Mouse (Mus musculus) kidney, adult 11 months (tissue): ENCODE results near the gene Pdx1.

Experiments
- DNase-seq: peaks from one replicate; pipeline ENCODE4 v3.0.0; 2022

The Pdx1 gene

DNA sequence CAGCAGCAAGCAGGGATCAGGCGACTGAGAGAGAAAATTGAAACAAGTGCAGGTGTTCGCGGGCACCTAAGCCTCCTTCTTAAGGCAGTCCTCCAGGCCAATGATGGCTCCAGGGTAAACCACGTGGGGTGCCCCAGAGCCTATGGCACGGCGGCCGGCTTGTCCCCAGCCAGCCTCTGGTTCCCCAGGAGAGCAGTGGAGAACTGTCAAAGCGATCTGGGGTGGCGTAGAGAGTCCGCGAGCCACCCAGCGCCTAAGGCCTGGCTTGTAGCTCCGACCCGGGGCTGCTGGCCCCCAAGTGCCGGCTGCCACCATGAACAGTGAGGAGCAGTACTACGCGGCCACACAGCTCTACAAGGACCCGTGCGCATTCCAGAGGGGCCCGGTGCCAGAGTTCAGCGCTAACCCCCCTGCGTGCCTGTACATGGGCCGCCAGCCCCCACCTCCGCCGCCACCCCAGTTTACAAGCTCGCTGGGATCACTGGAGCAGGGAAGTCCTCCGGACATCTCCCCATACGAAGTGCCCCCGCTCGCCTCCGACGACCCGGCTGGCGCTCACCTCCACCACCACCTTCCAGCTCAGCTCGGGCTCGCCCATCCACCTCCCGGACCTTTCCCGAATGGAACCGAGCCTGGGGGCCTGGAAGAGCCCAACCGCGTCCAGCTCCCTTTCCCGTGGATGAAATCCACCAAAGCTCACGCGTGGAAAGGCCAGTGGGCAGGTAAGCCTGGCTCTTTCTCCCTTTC, at the start of gene Pdx1:
Pdx1 (plus strand) TSS at position 34 of the 747 bp plus-strand sequence.
- DNase-seq = no peak

DNA sequence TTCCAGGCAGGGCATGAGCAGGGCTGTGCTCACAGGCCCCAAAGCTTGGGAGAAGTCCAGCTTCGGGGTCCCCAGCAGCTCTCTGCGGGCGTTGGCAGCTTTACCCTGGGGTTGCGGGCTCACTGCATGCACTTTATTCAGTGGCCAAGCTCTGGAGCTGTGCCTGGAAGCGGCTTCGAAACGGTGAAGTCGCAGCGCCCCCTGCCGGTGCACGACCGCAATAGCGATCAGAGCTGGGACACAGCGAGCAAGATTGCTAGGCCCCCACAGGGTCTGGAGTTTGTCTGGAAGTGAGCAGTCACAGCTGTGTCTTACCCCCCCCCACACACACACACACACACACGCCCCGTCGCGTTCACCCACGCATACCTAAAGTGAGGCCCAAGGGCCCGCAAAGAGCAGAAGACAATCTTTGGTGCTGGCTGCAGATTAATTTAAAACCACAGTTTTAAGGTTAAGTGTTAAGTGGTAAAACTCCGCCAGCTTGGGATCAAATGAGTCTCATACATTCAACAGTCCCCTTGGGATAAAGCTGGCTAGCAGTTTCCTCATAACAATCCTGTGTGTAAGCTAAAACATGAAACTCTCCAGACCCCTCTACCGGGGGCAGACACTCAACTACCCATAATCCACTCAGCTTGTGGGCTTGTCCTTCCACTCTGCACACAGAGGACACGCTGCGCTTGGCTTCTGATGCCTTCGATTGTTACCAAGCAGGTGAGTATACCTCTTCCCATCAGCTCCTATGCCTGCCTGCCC, 42.2 kb upstream of the Pdx1 start:
- DNase-seq = peak; percentile 59

DNA sequence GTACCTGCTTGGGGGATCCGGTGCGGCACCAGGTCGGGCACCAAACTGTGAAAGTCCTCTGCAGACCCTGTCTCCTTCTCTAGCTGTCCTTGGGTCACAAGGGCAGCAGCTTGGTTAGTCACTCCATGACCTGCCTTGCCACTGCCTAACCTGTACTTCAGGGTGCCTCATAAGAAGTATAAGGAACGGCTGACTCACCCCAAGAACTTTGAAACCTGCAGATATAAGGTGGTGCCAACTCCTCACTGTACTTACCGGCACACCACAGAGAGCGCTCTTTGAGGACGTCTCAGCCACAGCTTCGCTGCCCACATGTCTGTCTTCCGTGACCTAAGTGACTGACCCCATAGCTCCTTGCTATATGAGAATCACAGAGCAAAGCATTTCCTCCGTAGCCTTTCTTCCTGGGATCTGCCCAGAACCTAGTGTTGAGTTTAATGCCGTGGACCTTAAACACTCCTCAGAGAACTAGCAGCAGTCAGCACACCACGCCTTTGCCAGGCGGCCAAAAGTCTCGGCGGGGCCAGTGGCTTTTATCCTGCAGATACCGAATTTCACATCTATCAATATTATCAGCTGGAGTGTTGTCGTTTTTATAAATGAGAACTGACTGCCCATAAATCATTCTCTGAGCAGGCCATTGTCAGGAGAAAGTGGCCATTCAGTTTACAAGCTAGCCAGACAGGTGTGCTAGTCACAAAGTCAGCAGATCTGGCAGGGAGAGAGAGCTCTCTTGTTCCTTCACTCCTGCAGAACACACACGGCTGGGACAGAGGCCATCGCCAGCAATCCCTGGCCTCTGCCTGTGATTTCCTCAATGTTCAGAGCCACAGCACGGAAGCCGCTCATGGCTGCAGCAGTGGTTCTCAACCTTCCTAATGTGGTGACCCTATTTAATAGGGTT, 34.1 kb upstream of the Pdx1 start:
- DNase-seq = no peak

DNA sequence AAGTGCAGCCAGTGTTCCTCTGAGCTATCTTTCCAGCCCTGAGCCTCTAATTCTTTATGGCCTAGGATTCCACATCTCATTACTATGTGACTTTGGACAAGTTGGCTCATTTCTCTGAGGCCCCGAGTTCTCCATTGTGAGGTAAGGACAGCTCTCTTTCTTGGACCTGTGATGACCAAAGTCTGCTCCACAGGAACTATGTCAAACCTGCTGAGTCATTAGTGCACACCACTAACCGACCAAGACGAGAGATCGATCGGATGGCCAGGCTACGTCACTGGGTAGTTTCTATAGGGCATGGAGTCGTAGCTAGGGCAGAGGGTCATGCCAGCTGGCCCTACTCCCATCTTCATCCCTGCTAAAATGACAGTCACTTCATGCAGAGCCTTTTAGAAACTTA, 25.9 kb upstream of the Pdx1 start:
- DNase-seq = no peak

DNA sequence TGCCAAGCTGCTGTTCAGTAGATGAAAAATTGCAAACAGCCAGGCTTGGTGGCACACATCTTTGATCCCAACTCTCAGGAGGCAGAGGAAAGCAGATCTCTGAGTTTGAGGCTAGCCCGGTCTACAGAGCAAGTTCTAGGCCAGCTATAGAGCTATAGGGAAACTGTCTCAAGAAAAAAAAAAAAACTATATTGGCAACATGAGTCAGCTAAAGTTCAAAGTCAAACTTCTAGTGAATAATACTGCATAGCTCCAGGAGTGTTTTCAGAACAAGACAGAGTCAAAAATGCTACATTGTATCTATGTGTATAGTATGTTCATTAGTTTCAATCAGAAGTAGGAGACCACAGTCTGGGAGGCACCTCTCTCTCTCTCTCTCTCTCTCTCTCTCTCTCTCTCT, 9.6 kb upstream of the Pdx1 start:
- DNase-seq = no peak

DNA sequence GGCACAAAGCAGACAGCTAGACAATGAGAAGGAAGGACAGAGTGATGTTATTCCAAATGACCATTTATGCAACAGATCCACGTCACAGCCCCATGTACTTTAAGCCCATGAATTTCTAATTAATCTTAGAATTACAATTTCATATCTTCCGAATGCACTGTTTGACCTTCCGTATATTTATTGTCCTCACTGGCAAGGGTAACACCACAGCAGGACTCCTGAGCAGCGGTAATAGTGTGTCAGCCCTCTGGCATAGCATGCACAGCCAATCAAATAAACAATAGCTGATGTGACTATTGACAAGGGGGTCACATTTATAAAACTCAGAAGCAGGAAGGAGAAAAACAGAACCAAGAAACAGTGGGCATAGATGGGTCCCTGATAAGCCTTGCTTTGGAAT, 9.0 kb upstream of the Pdx1 start:
- DNase-seq = no peak

DNA sequence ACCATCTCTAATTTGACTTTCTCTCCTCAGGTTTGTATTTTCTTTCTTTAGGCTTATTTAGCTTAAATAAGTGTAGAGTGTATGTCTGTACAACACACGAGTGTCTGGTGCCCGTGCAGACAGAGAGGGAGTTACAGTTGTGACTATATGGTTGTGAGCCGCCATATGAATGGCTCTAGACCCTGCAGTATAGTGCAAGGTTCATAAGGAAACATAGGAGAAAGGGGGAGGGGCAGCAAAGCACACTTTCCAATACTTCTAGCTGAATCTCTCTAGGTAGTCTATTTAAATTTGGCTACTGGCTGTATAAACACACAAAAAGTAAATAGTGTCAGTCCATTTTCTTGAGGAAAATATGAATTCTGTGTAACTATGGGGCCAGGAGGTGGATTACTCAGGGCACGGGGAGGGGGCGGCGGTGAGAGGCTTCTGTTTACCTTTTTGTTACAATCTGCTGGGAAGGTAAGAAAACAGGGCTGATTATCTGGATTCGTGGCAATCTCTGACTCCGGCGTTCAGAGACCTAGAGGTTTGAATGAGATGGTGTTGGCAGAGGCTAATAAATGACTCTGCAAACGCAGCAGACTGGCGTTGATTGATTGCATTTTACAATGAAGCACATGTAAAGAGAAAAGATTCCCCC, 7.7 kb upstream of the Pdx1 start:
- DNase-seq = no peak

DNA sequence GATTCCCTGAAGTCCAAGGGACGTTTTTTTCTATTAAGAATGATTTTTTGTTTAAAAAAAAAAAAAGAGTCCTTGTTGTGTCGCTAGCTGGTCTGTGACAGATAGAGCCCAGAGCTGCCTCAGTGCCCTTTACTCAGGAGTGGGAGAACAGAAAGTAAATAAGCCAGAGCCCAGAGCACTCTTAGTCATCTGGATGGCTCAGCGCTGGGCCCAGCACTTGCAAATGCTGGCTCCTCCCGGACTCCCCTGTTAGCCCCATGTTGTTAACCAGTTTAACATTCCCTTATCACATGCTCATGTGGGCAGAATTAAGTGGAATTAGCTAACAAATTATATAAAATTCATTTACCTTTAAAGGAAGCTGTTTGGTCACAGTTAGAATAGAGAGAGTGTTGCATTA, 5.8 kb upstream of the Pdx1 start:
- DNase-seq = no peak

DNA sequence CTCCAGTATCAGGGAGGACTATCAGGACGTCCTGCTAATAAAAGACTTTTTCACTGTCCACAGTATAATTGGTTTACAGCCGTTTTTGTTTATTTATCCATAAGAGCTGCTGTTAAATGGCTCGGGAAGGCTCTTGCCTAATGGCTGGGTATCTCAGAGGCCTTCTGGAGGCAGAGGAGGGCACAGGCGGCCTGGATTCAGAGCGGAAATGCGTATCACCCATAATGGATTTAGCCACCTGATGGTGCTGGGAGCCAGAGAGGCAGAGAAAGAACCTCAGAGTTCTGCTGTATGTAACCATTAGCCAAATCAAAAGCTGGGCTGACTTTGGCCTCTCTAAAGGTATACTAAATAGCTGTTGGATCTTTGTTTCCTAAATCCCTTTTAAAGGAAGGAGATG, 2.3 kb upstream of the Pdx1 start:
- no peak for DNase-seq

DNA sequence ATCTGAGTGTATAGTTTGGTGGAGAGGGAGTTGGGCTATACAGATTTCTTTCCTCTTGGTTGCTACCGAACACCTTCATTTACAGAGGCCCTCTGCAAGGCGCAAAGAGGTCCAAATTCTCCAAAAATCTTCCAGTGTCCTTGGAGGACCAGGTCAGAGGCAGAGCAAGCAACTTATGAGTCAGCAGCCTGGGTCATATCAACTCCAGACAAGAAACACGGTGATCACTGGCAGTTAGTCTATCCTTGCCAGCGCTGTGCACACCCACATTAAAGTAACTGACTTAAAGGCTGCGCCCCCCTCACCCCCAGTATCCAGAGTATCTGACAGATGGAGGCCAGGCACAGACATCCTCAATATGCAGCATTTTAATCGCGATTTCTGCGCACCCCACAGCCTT, 1.0 kb upstream of the Pdx1 start:
- DNase-seq = no peak

DNA sequence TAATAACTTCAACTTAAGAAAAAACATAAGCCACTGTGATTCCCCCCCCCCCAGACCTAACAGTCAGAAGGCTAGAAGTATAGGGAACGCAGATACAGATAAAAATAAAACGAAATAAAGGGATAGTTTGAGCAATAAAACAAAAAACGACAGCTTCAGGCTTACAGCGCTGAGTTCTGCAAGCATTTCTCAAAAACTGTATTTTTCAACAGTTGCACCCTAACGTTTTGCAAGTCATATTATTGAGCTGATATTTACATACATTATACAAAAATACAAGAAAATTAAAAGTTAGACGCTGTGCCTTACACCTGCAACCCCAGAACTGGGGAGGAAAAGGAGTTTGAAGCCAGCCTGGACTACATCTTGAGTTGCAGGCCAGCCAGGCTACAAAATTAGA, 388 bp upstream of the Pdx1 start:
- no peak for DNase-seq

DNA sequence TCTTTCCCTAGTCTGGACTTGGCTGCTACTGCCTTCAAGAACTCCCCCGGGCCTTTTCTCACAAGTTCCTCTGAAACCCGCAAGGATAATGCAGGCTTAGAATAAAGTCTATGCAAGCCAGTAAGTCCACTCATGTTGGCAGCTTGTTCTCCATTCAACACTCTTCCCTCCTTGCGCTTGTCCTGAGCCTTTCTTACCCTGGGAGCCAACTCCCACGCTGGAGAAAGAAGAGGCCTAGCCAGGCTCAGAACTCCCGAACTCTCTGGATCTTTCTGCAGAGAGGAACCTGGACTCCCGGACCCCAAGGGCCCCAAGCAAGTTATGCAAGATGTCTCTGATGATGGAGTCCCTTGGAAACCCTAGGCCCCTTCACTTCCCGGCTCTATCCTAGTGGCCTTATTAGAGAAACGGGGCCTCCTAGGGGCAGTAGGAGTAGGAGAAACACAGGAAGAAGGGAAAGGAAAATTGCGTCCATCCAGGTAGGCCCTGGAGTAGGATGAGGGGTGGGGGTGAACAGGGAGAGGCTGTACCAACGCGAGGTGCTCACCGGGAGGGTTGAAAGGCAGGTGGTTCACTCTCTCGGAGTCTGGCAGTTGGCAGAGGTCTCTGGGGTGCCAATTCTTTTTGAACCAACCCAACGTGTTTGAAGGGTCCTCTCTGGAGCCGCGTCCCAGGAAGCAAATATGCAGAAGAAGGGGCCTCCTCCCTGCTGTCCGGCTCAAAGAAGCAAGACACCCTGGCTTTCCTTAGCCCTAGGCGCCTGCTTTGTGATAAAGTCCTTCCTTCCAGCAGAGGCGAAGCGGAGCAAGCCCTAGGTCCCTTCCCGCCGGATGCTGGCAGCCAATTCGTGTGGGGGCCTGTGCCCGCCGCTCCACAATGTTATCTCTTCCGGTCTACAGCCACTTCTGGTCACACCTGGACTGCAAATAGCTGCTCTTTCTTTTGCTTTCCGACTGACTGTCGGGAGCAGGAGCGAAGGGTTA, 1.2 kb downstream of the Pdx1 start:
- no peak for DNase-seq

DNA sequence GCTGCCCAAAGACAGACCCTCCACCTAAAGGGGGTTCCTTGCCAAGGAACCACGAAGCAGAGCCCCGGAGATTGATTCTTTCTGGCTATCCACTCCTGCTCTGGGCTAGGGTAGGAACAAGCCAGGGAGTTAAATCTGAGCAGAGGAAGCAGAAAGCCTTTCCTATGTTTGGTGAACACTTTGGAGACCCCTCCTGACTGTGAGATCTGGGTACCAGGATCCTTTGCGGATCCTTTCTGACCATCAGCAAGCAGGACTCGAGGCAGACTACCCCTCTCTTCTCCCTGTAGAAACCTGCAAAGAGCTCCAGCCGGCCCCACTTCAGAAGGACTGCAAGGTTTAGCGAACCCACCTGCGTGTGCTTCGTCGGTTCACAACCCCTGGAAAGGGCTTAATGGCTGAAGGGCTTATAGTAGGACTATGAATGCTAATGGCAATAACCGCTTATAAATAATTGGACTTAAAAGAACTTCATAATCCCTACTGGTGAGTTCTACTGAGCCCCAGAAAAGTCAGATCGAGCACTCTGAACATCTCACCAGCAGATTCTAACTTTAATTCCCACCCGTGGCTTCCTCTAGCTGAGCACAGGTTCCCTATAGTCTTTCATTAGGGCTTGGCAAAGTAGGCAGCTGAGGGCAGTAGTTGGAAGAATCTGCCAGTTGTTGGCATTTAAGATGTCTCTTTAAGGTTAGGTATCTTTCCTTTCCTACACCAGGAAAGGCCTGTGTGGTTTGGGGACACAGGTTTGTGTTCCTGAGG, 2.5 kb downstream of the Pdx1 start:
- DNase-seq = no peak

DNA sequence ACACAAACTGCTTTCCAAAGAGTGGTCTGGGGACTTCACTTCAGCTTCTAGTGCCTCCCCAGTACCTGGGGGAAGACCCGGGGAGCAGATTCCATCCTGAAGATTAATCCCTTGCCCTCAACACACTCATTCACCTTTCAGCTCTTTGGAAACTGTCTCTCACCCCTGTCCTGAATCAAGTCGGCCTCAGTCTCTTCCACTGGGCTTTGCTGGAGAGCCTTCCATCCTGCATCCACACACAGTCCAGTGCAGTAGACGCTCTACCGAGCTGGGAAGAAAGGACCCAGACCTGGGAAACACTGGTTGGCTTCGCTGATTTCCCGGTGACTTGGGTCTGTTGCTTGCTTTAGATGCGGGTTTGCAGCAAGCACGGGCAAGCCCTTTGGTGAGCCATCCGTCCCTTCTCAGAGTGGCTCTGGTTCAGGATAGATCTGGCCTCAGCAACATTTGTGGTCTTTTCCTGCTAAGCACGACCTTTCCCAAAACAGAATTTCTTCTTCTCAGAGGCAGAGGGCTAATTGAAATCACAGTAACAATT, 3.1 kb downstream of the Pdx1 start:
- no peak for DNase-seq

DNA sequence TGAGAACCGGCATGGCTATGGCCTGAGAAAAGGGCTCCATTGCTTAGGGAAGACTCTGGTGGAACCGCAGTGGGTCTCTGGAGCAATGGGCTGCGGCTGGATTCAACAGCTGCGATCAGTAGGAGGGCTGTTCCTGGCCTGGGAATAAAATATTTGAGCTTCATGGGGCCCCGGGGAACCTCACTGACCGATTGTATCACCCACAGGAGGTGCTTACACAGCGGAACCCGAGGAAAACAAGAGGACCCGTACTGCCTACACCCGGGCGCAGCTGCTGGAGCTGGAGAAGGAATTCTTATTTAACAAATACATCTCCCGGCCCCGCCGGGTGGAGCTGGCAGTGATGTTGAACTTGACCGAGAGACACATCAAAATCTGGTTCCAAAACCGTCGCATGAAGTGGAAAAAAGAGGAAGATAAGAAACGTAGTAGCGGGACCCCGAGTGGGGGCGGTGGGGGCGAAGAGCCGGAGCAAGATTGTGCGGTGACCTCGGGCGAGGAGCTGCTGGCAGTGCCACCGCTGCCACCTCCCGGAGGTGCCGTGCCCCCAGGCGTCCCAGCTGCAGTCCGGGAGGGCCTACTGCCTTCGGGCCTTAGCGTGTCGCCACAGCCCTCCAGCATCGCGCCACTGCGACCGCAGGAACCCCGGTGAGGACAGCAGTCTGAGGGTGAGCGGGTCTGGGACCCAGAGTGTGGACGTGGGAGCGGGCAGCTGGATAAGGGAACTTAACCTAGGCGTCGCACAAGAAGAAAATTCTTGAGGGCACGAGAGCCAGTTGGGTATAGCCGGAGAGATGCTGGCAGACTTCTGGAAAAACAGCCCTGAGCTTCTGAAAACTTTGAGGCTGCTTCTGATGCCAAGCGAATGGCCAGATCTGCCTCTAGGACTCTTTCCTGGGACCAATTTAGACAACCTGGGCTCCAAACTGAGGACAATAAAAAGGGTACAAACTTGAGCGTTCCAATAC, 4.7 kb downstream of the Pdx1 start:
- DNase-seq = no peak

DNA sequence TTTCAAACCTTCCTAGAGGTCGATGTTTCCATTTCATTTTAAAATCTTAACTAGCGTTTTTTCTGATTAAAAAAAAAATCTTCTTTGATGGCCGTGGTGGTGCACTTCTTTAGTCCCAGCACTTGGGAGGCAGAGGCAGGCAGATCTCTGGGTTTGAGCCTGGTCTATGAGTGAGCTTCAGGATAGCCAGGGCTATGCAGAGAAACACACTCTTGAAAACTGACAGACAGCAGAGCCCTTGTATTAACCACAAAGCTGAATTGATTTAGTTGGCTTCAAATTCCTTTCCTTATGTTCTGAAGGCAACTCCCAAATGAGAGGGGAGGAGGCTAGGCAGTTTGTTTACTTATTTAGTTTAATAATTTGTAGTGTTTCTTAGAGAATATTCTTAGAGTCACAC, 6.0 kb downstream of the Pdx1 start:
- no peak for DNase-seq

DNA sequence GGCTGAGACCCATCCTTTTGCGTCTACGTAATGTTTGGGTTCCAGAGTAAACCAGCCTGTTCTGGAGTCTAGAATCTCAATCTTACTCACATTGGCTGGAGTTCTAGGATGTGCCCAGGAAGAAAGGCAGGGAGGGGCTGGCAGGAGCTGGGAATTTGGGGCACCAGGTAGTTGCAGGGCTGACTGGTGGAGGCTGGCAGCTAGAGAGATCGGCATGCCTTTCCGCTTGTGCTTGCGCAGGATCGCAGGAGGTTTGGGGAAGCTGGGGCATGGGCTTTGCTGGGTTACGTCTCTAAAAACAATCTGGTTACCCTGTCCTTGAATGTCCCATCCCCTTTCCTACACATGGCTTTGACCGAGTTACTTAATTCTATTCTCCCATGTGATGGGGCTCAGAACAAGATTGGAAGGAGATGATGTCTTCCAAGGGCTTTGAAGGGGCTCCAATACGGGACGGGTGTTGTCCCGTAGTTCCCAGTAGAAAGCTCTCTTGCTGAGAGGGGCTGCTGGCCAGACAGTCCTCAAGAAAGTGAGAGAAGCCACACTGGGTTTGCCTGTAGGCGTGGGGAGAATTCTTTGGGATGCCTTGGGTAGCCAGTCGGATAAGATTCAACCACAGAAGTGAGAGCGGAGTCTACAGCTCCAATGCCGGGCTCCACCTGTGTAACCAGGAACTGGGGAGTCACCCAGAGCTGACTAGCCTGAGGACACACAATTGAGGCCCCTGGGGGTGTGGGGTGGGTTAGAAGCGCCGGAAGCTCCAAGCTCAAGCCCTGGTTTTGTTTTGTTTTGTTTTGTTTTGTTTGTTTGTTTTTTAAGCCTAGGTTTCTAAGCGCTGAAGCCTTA, 7.2 kb downstream of the Pdx1 start:
- no peak for DNase-seq

DNA sequence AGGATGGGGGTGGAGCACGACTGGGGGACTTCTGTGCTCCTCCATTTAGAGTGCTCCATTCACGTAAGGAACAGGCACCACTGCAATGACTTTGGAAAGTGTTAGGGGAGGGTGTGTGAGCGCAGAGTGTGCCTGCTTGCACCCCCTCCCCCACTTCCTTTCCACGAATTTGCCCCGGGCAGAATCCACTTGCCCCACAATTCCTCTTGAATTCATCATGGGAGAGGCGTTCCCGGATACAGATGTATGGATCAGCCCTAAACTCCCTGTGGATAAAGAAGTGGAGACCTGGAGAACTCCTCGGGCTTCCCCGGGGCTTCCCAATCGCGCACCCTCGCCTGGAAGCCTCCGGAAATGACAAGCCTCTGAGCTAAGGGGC, 7.8 kb downstream of the Pdx1 start:
- no peak for DNase-seq

DNA sequence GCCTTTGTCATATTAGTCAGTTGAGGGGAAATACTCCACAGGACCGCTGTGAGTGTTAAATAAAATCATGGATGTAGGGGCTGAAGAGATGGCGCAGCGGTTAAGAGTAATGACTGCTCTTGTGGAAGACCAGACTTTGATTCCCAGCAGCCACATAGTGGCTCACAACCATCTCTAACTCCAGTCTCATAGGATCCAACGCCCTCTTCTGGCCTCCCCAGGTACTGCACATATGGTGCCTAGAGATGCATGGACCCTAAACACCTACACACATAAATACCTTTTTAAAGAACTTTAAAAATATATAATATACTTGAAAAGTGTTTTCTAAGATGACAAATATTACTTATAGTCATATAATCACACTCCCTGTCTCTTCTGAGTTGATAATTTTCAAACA, 14.6 kb downstream of the Pdx1 start:
- no peak for DNase-seq
